Mouse (Mus musculus): ENCODE measurements around the gene Gm525.

- TF ChIP-seq ZKSCAN1 (IDR thresholded peaks at IDR 0.05; ENCODE audit: low read depth, low read length): 0 out of 2 replicates have a peak, but pooled peaks have one; percentile 15
- peak; percentile 34 for TF ChIP-seq RAD21 (IDR thresholded peaks at IDR 0.05; ENCODE audit: low read depth, low read length)
Measured at GRCm38 (mm10) chr11:89058515-89059270, 14.9 kb upstream of the Gm525 start.

Measured in MEL (cell line).